Mouse (Mus musculus) E14TG2a.4 (cell line): ENCODE results near the gene Synpo2.

Experiments used
- CTCF ChIP-seq: conservative IDR thresholded peaks from 2 replicates; pipeline ENCODE4 v1.5.1; 2014; ENCODE audit warnings: low read length
- NANOG ChIP-seq: IDR thresholded peaks from 2 replicates; pipeline ENCODE4 v1.6.1; 2014; ENCODE audit warnings: borderline replicate concordance, low read length, mixed read lengths
- POU5F1 ChIP-seq: IDR thresholded peaks from 2 replicates; pipeline ENCODE4 v1.6.1; 2014; ENCODE audit warnings: low read length, borderline replicate concordance

GRCm38 (mm10) chr3:123173553-123174378, 62.2 kb downstream of the Synpo2 start:
- TF ChIP-seq CTCF (no peak), NANOG (no peak), POU5F1 (no peak)
